Mouse (Mus musculus) adrenal gland, postnatal 36 days (tissue): ENCODE results near the gene 1810010D01Rik. TPM values are rescaled to one million over a fixed set of nuclear protein-coding genes. Genes with fewer than 3 reads are reported as not detected.
A peak's percentile ranks its signal among the peaks of the same experiment; 100 is the strongest.

Experiments used
- DNase-seq, 2 experiments: peaks; one replicate each; pipeline ENCODE4 v3.0.0; 2021; ENCODE audit warnings: mixed read lengths in 1 of 2
- total RNA-seq, 2 experiments: library from RNA; stranded (reverse); gene quantifications; 2 replicates each; pipeline ENCODE4 v1.2.3; 2021

1810010D01Rik gene
- total RNA-seq, 2 experiments from 2014 or later = 0.66 TPM; not detected in 1

GRCm38 (mm10) chr7:145173563-145173962, 34.4 kb downstream of the 1810010D01Rik start:
- no peak for DNase-seq

- DNase-seq = no peak
These were observed 34.8 kb downstream of the 1810010D01Rik start for GRCm38 (mm10) chr7:145173116-145173515.

GRCm38 (mm10) chr7:145169703-145170102, 38.2 kb downstream of the 1810010D01Rik start:
- no peak for DNase-seq

- peak in 1 of 2 experiments; percentile 24 for DNase-seq
These were observed 48.4 kb downstream of the 1810010D01Rik start for GRCm38 (mm10) chr7:145159283-145160240.

Other genes with a start within 250 kb of the 1810010D01Rik start
- gene Tpcn2, start 75.9 kb upstream of the 1810010D01Rik start, total RNA-seq = 10 to 100 TPM; 10.2 to 16.1 TPM
- gene Mrgprf, start 92.7 kb upstream of the 1810010D01Rik start, total RNA-seq = 1 to 10 TPM; 1.5 to 2.4 TPM
- gene Mrgprd, start 106.7 kb upstream of the 1810010D01Rik start, total RNA-seq = not detected